Mouse (Mus musculus) liver, embryonic 12.5 days (tissue): ENCODE data around the gene Pdpn. TPM values are rescaled to one million over a fixed set of nuclear protein-coding genes. Genes with fewer than 3 reads are reported as not detected.

ENCODE experiments used
- ATAC-seq: fragments of 200-750 bp; cut with Nextera tagmentation; 2 replicates; pipeline ENCODE4 v1.8.0; 2017; ENCODE audit warnings: moderate number of reproducible peaks, mild to moderate bottlenecking, moderate library complexity
- H3K27ac ChIP-seq: fragments of 300-500 bp; sonication (generic); 2 replicates; pipeline ENCODE4 v1.5.1; 2016; ENCODE audit warnings: mild to moderate bottlenecking
- H3K27me3 ChIP-seq: fragments of 300-500 bp; sonication (generic); replicated peaks from 2 replicates; pipeline ENCODE4 v1.6.1; 2016; ENCODE audit warnings: mild to moderate bottlenecking, moderate library complexity
- H3K36me3 ChIP-seq: fragments of 300-500 bp; sonication (generic); 2 replicates; pipeline ENCODE4 v1.6.1; 2016; ENCODE audit warnings: mild to moderate bottlenecking, moderate library complexity
- H3K4me1 ChIP-seq: fragments of 300-500 bp; sonication (generic); 2 replicates; pipeline ENCODE4 v1.6.1; 2016
- H3K4me2 ChIP-seq: fragments of 300-500 bp; sonication (generic); 2 replicates; pipeline ENCODE4 v1.6.1; 2016; ENCODE audit warnings: mild to moderate bottlenecking, moderate library complexity
- H3K4me3 ChIP-seq: fragments of 300-500 bp; sonication (generic); 2 replicates; pipeline ENCODE4 v1.5.1; 2016; ENCODE audit warnings: mild to moderate bottlenecking, moderate library complexity
- H3K9ac ChIP-seq: fragments of 300-500 bp; sonication (generic); 2 replicates; pipeline ENCODE4 v1.6.1; 2016; ENCODE audit warnings: mild to moderate bottlenecking, moderate library complexity
- H3K9me3 ChIP-seq: fragments of 300-500 bp; sonication (generic); replicated peaks from 2 replicates; pipeline ENCODE4 v1.6.1; 2016; ENCODE audit warnings: mild to moderate bottlenecking, moderate library complexity
- WGBS: fragments of 180-500 bp; shearing (Covaris S2); methylation state at CpG from one replicate; pipeline ENCODE4 v1.1.7; 2016; ENCODE audit not compliant: insufficient replicate concordance; 5-methylcytosine and 5-hydroxymethylcytosine counted together
- polyA plus RNA-seq: library from polyadenylated mRNA; unstranded; fragments of >200 nt; fragmentation: Nextera tagmentation; extraction: Ambion mirVana; gene quantifications from 2 replicates; pipeline ENCODE4 v1.2.1, GENCODE M21; 2016

Pdpn gene
- polyA plus RNA-seq, 1 experiment from 2014 or later: 2.5 TPM

- Histone ChIP-seq H3K9ac (no peak overlapping the region), H3K9me3 (no peaks in the 10 kb centered on the region), H3K36me3 (no peaks in the 10 kb centered on the region), H3K27me3 (no peaks in the 10 kb centered on the region), H3K4me3 (no peak overlapping the region), H3K27ac (0 out of 2 replicates have a peak overlapping the region, but pooled peaks have one; percentile 20), H3K4me2 (peak overlapping the region; percentile 28), H3K4me1 (peaks cover 28% of the 10 kb centered on the region)
- 28% methylated on average over 8 of the region's 8 CpGs for WGBS
- ATAC-seq: peak; percentile 64; the same call in 1 of the 2 replicates
These were observed 39.5 kb downstream of the Pdpn start for GRCm38 (mm10) chr4:143259718-143260349.

DNA sequence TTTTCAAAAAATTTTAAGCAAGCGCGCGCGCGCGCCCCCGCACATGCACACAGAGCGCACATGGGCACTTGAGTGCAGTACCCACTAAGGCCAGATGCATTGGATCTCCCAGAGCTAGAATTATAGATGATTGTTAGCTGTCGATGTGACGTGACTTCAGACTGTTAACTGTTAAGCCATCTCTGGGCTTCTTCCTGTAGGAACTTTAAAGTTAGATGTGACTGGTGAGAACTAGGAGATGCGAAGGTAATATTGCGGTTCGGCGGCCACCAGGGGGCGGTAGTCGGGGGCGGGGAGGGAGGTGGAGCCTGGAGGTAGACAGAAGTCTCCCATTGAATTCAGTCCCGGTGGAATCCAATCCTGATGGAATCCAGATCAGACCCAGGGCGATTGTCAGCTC is 40.8 kb downstream of the Pdpn start:
- Histone ChIP-seq H3K4me1 (peaks cover 28% of the 10 kb centered on the region), H3K36me3 (no peaks in the 10 kb centered on the region), H3K4me3 (peak overlapping the region; percentile 30), H3K27ac (no peak overlapping the region), H3K27me3 (no peaks in the 10 kb centered on the region), H3K9ac (no peak overlapping the region), H3K4me2 (peak overlapping the region; percentile 58), H3K9me3 (no peaks in the 10 kb centered on the region)
- 27% methylated on average over 19 of the region's 19 CpGs for WGBS
- peak; percentile 57 for ATAC-seq

DNA sequence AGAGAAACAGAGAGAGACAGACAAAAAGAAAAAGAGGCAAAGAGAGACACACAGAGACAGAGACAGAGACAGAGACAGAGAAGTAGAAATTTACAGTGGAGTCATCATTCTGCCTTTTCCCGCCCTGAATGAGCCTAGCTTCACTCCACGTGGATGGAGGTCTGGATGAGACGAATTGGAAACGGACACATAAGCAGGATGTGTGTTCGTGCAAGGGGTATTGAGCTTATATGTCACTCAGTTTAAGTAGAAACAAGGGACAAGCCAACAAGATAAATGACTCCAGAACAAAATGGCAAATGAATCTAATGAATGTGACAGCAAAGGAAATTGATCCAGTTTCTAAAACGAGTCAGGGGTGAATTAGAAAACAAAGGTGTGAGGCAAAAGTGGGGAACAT is 41.4 kb downstream of the Pdpn start:
- peak overlapping the region; percentile 58 for H3K4me2 ChIP-seq

DNA sequence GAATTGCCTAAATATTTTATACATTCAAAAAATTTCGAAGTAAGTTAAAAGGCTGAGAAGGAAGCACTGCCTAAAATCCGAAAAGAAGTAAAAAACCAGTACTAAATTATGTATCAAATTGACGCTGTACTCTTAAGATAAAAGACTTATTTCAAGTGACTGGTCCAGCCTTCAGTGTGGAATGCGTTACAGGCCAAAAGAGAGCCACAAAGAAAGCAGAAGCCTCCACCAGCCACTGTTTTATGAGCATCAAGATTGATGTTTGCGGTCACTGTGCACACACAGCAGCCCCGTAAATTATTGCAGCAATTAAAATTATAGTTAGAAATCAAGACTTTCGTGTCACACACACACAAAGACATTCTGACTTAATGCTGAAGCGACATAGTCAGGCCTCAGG is 43.8 kb downstream of the Pdpn start:
- Histone ChIP-seq H3K9ac (no peak overlapping the region), H3K4me1 (peaks cover 23% of the 10 kb centered on the region), H3K4me2 (no peak overlapping the region), H3K36me3 (no peaks in the 10 kb centered on the region), H3K27me3 (no peaks in the 10 kb centered on the region), H3K9me3 (0 out of 2 replicates have a peak, but pooled peaks cover 9% of the 10 kb centered on the region), H3K27ac (no peak overlapping the region), H3K4me3 (no peak overlapping the region)
- no peak for ATAC-seq
- 79% methylated on average over 8 of the region's 8 CpGs for WGBS

More for the DNA sequence above, 41.4 kb downstream of the Pdpn start:
- 0 out of 2 replicates have a peak, but pooled peaks cover 3% of the 10 kb centered on the region for H3K9me3 ChIP-seq
- no peak overlapping the region for H3K9ac ChIP-seq
- 40% methylated on average over 6 of the region's 6 CpGs for WGBS
- no peak overlapping the region for H3K4me3 ChIP-seq
- no peaks in the 10 kb centered on the region for H3K27me3 ChIP-seq
- H3K36me3 ChIP-seq: no peaks in the 10 kb centered on the region
- H3K4me1 ChIP-seq: peaks cover 28% of the 10 kb centered on the region
- ATAC-seq: no peak
- H3K27ac ChIP-seq: no peak overlapping the region

- Histone ChIP-seq H3K4me3 (no peak overlapping the region), H3K4me2 (no peak overlapping the region), H3K9me3 (0 out of 2 replicates have a peak, but pooled peaks cover 9% of the 10 kb centered on the region), H3K9ac (no peak overlapping the region), H3K36me3 (no peaks in the 10 kb centered on the region), H3K27ac (no peak overlapping the region), H3K4me1 (peaks cover 2% of the 10 kb centered on the region; the same call in 1 of the 2 replicates), H3K27me3 (no peaks in the 10 kb centered on the region)
- 62% methylated on average over 1 of the region's 1 CpGs for WGBS
- no peak for ATAC-seq
These were observed 46.0 kb downstream of the Pdpn start for GRCm38 (mm10) chr4:143253356-143253755.

DNA sequence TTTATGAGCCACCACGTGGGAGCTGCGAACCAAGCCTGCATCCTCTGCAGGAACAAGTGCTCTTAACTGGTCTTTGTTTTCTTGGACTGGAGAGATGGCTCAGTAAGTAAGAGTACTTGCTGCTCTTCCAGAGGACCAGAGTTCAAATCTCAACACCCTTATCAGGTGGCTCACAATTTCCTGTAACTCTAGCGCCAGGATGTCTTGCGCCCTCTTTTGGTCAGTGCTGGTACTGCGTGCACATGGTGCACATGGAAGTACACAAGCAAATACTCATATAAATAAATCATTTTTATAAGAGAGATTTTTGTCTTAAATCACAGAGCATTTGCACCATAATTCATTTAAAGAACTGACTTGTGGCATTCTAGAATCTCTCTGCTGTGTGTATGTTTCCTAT is 51.3 kb downstream of the Pdpn start:
- ATAC-seq: no peak
- Histone ChIP-seq H3K27ac (no peak overlapping the region), H3K4me3 (no peak overlapping the region), H3K9me3 (0 out of 2 replicates have a peak, but pooled peaks cover 9% of the 10 kb centered on the region), H3K4me1 (no peaks in the 10 kb centered on the region), H3K36me3 (no peaks in the 10 kb centered on the region), H3K9ac (no peak overlapping the region), H3K4me2 (no peak overlapping the region), H3K27me3 (no peaks in the 10 kb centered on the region)
- 57% methylated on average over 5 of the region's 5 CpGs for WGBS

DNA sequence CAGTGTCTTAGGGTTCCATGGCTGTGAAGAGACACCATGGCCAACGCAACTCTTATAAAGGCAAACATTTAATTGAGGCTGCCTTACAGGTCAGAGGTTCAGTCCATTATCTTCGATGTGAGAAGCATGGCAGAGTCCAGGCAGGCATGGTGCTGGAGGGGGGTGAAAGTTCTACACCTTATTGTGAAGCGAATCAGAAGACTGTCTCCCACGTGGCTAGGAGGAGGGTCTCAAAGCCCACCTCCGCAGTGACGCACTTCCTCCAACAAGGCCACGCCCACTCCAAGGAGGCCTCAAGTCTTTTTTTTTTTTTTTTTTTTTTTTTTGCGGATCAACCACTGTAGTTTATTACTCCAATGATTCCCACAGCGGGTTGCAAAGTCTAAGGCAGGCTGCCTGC is 58.1 kb downstream of the Pdpn start:
- H3K27ac ChIP-seq: no peak overlapping the region
- no peaks in the 10 kb centered on the region for H3K9me3 ChIP-seq
- no peaks in the 10 kb centered on the region for H3K27me3 ChIP-seq
- no peak overlapping the region for H3K4me3 ChIP-seq
- no peak overlapping the region for H3K9ac ChIP-seq
- WGBS: 54% methylated on average over 9 of the region's 9 CpGs
- H3K4me2 ChIP-seq: no peak overlapping the region
- H3K36me3 ChIP-seq: no peaks in the 10 kb centered on the region
- ATAC-seq: no peak
- H3K4me1 ChIP-seq: no peaks in the 10 kb centered on the region

DNA sequence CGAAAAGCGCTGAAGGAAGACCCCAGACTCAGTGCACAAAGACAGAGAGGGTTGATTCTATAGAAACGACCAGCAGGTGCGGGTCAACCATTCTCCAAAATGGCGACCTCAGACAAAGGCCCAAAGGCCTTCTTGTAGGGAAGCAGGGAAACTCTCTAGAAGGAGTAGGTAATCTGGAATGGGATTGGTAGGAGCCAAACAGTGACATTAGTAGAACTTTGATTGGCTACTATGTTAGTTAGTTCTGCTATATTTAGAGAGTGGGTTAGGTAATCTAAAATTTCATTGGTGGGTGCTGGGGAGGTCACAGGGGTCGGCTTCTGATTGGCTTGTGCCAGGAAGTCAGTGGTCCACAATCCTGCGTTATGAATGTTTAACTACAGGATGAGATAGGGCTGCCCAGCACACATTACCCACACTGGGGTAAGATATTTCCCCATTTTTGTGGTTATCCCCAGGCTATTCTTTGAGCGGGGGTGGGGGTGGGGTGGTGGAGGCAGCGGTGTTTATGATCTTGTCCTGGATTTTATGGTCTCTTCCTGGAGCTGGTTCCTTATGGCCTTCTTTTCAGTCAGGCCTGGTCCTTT is 59.7 kb downstream of the Pdpn start:
- no peaks in the 10 kb centered on the region for H3K9me3 ChIP-seq
- no peak for ATAC-seq
- H3K4me2 ChIP-seq: no peak overlapping the region
- H3K4me1 ChIP-seq: no peaks in the 10 kb centered on the region
- H3K4me3 ChIP-seq: no peak overlapping the region
- 53% methylated on average over 9 of the region's 9 CpGs for WGBS
- no peak overlapping the region for H3K27ac ChIP-seq
- no peak overlapping the region for H3K9ac ChIP-seq
- no peaks in the 10 kb centered on the region for H3K36me3 ChIP-seq
- no peaks in the 10 kb centered on the region for H3K27me3 ChIP-seq

GRCm38 (mm10) chr4:143239117-143239516 is 60.2 kb downstream of the Pdpn start:
- Histone ChIP-seq H3K9me3 (no peaks in the 10 kb centered on the region), H3K36me3 (no peaks in the 10 kb centered on the region), H3K27ac (no peak overlapping the region), H3K4me3 (no peak overlapping the region), H3K27me3 (no peaks in the 10 kb centered on the region), H3K9ac (no peak overlapping the region), H3K4me1 (no peaks in the 10 kb centered on the region), H3K4me2 (no peak overlapping the region)
- no peak for ATAC-seq
- 73% methylated on average over 5 of the region's 5 CpGs for WGBS

- H3K4me2 ChIP-seq: peak overlapping the region; percentile 47
- 25% methylated on average over 23 of the region's 23 CpGs for whole genome bisulfite sequencing
- no peak overlapping the region for H3K27ac ChIP-seq
- H3K9ac ChIP-seq: no peak overlapping the region
- no peaks in the 10 kb centered on the region for H3K27me3 ChIP-seq
- ATAC-seq: no peak
- H3K36me3 ChIP-seq: no peaks in the 10 kb centered on the region
- H3K4me3 ChIP-seq: peak overlapping the region; percentile 11; the same call in 1 of the 2 replicates
- no peaks in the 10 kb centered on the region for H3K4me1 ChIP-seq
- H3K9me3 ChIP-seq: no peaks in the 10 kb centered on the region
These were observed 60.9 kb downstream of the Pdpn start for GRCm38 (mm10) chr4:143238241-143239031.

GRCm38 (mm10) chr4:143231790-143232422 is 67.5 kb downstream of the Pdpn start:
- H3K9me3 ChIP-seq: no peaks in the 10 kb centered on the region
- no peak overlapping the region for H3K9ac ChIP-seq
- H3K36me3 ChIP-seq: no peaks in the 10 kb centered on the region
- no peak overlapping the region for H3K27ac ChIP-seq
- no peaks in the 10 kb centered on the region for H3K4me1 ChIP-seq
- no peak overlapping the region for H3K4me2 ChIP-seq
- H3K4me3 ChIP-seq: no peak overlapping the region
- no peaks in the 10 kb centered on the region for H3K27me3 ChIP-seq
- 0 out of 2 replicates have a peak, but pooled peaks have one; percentile 40 for ATAC-seq
- WGBS: 71% methylated on average over 10 of the region's 10 CpGs

- no peaks in the 10 kb centered on the region for H3K4me1 ChIP-seq
- no peak overlapping the region for H3K9ac ChIP-seq
- H3K4me2 ChIP-seq: no peak overlapping the region
- 70% methylated on average over 3 of the region's 3 CpGs for WGBS
- H3K27me3 ChIP-seq: no peaks in the 10 kb centered on the region
- H3K4me3 ChIP-seq: no peak overlapping the region
- H3K36me3 ChIP-seq: no peaks in the 10 kb centered on the region
- no peaks in the 10 kb centered on the region for H3K9me3 ChIP-seq
- H3K27ac ChIP-seq: no peak overlapping the region
- ATAC-seq: no peak
These were observed 68.3 kb downstream of the Pdpn start for GRCm38 (mm10) chr4:143231110-143231509.
